Mouse (Mus musculus) heart, postnatal 14 days (tissue): ENCODE results near the gene Ubtd1. TPM values are rescaled to one million over a fixed set of nuclear protein-coding genes. Genes with fewer than 3 reads are reported as not detected.

Experiments
- DNase-seq, 2 experiments: peaks; one replicate each; pipeline ENCODE4 v3.0.0; 2021 to 2022
- intact Hi-C: fragments of 180-260 bp; cut with DNase I; formaldehyde crosslinking; loops from one replicate; pipeline ENCODE4 v1.15.1; 2025
- total RNA-seq, 2 experiments: library from RNA; stranded (reverse); gene quantifications; 2 replicates each; pipeline ENCODE4 v1.2.3; 2021

The Ubtd1 gene
- total RNA-seq, 2 experiments from 2014 or later = 25.9 to 28.0 TPM

- DNase-seq = no peak
- intact Hi-C loops = no loop called here
These were observed 10.4 kb downstream of the Ubtd1 start for GRCm38 (mm10) chr19:41991926-41992477.

- intact Hi-C loops = no loop called here
- no peak for DNase-seq
These were observed 11.4 kb downstream of the Ubtd1 start for GRCm38 (mm10) chr19:41992971-41993370.

GRCm38 (mm10) chr19:41993484-41993883, 11.9 kb downstream of the Ubtd1 start:
- peak; percentile 85 to 90 for DNase-seq
- intact Hi-C loops = no loop called here

GRCm38 (mm10) chr19:41994023-41994422, 12.5 kb downstream of the Ubtd1 start:
- no peak for DNase-seq
- intact Hi-C loops = no loop called here

DNA sequence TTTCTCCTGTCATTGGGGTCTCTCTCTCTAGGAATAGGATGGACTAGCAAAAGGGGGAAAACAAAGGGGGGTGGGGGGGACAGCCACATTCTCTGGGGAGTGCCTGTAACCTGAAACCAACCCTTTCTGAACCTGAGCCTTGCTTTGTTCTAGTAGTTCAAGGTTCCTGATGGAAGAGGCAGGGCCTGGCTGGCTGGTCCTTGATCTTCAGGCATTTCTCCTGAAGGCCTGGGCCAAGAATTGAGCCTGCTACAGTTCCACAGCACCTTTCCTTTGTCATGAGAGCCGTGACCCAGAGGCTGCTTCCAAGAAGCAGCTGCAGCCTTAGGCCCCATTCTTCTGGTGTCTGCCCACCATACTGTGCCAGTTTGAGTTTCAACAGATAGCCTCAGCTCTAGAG, 13.9 kb downstream of the Ubtd1 start:
- DNase-seq = no peak
- intact Hi-C loops = no loop called here

GRCm38 (mm10) chr19:41997090-41997489, 15.5 kb downstream of the Ubtd1 start:
- intact Hi-C loops = loop anchor here (1.0 kb wide), 1 partner anchor 16 kb away; the partner anchor contains the start of genes Mms19 and Ubtd1
- no peak for DNase-seq

DNA sequence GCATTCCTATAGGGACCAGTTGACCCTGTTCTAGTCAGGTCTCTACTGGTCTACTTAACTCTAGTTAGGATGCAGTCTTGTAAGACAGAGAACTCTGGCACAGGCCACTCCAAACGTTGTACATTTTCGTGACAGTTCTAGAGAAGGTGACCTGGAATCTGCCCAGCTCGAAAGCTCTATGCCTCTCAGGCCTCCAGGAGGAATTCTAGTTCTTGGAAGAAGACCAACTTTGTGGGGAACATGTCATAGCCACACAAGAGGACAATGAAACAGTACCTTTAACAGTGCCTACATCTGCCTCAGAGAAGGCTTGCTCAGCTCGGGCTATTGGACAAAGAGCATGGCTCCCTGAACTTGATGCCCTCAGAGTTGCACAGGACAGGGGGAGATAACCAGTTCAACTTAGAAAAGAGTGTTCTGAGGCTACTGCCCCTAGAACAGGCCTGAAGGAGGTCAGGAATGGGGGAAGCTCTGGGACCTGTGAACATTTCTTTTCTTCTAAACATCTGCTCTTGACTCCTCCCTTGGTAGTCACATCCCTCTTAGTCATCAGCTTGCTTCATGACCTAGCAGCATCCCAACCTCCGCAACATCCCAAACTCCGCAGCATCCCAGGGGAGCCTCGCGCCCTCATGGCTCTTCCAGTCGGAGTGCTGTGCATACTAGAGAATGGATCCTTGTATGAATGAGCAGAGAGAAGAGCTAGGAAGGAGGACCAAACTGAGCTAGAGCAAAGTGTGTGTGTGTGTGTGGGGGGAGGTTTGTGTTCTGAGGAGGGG, 17.4 kb downstream of the Ubtd1 start:
- intact Hi-C loops = no loop called here
- DNase-seq = peak in 1 of 2 experiments; percentile 27

- intact Hi-C loops = no loop called here
- DNase-seq = peak in 1 of 2 experiments; percentile 29
These were observed 18.2 kb downstream of the Ubtd1 start for GRCm38 (mm10) chr19:41999688-42000283.

GRCm38 (mm10) chr19:42000446-42000958, 18.9 kb downstream of the Ubtd1 start:
- DNase-seq = peak; percentile 23 to 51
- intact Hi-C loops = no loop called here

DNA sequence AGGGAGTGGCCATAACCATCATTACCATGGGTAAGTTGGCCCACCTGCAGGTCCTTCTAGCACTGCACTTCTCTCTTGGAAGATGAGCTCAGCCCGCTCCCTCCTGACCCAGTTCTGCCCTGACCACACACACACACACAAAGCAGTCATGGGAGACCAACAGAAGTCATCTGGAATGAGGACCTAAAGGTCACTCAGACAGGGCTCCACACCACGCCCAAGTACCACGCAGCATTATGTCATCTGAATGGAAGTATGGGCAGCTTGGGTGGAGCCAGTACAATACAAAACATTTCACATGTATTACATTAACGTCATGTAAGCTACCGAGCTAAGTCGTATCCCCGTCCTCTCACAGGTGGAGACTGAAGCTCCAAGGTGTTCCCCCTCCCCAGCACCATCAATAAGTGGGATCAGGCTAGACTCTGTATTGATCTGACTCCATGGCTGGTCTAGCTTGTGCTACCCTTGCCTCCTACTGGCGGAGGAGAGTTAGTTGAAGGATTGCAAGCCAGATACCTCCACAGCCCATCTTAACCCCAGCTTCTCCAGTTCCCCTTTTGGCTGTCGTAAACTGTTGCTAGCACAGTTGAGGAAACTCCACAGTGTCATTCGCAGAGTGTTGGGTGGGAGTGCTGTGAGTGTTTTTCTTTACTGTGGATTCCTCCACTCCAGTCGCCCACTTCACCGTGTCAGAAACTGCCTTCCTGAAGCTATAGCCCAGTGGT, 19.9 kb downstream of the Ubtd1 start:
- DNase-seq = no peak
- intact Hi-C loops = no loop called here

- no peak for DNase-seq
- intact Hi-C loops = no loop called here
These were observed 22.7 kb downstream of the Ubtd1 start for GRCm38 (mm10) chr19:42004258-42004657.

DNA sequence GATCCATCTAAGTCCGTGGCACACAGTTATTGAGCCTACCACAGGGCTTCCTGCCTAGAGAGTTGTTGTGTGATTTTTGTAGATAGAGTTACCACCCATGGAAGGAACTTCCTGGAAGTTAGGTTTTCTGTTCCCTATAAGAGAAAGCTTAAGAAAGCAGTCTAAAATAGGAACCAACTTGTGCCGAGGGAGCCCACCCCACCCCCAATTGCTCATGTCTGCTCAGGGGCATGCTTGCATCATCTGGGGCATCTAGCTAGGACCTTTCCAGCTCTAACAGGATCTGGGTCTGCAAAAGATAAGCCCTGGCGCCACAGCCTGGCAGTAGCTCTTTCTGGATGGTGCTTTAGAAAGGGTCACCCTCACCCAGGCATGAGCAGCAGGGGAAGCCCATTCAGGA, 24.1 kb downstream of the Ubtd1 start:
- DNase-seq = peak in 1 of 2 experiments; percentile 27
- intact Hi-C loops = no loop called here

DNA sequence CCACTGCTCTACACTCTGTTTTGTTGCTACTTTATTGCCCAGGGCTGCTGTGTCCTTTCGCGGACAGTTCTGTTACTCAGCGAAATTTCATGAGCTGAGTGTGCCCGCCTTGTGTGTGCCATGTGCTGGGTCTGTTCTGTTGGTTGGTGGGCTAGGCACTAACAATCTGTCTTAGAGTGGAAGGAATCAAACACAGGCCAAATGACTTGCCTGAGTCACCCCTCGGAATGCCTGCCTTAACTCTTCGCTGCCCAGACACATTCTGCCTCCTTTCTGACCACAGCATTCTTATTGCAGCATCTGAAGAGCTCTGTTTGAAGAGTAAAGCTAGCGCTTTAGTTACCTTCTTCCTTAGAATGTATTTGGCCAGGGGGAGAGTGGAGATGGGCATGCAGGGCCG, 25.0 kb downstream of the Ubtd1 start:
- intact Hi-C loops = no loop called here

DNA sequence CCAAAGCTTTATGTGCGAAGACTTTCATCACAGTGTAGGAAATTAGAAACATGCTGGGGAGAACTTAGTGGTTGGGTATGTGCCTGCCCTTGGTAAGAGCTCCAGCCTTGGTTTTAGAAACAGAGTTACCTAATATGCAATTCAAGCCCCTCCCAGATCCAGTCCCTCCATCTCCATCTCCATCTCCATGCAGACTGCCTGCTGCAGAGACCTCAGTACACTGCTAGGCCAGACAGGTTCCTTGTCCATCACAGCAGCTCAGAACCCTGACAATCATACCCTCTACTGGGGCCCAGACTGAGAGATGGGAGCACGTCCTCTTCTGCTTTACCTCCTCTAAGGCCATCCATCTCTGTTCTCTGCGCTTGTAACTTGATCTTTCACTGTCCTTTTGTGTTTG, 27.0 kb downstream of the Ubtd1 start:
- intact Hi-C loops = no loop called here
- no peak for DNase-seq

More for the DNA sequence above, 25.0 kb downstream of the Ubtd1 start:
- no peak for DNase-seq

DNA sequence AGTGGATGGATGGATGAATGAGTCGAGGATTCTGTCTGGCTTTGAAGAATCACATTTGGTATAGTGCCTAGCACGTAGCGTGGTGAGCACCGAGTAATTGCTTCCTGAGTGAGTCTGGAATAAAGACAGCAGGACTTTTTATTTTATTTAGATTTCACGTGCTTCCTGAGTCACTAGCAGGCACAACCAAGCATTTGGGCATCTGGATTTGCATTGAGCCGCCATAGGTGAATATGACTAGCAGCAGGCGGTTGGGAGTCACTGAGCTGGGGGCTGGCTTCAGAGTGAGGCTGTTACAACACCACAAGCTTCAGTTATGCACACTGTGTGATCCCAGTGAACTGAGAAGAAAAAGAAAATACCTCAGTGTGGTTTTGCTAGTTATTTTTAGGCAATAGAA, 27.5 kb downstream of the Ubtd1 start:
- intact Hi-C loops = no loop called here
- no peak for DNase-seq

GRCm38 (mm10) chr19:42010436-42010835, 28.9 kb downstream of the Ubtd1 start:
- intact Hi-C loops = no loop called here

GRCm38 (mm10) chr19:42011123-42011522, 29.6 kb downstream of the Ubtd1 start:
- intact Hi-C loops = no loop called here
- DNase-seq = no peak

More at GRCm38 (mm10) chr19:42010436-42010835, 28.9 kb downstream of the Ubtd1 start:
- no peak for DNase-seq

DNA sequence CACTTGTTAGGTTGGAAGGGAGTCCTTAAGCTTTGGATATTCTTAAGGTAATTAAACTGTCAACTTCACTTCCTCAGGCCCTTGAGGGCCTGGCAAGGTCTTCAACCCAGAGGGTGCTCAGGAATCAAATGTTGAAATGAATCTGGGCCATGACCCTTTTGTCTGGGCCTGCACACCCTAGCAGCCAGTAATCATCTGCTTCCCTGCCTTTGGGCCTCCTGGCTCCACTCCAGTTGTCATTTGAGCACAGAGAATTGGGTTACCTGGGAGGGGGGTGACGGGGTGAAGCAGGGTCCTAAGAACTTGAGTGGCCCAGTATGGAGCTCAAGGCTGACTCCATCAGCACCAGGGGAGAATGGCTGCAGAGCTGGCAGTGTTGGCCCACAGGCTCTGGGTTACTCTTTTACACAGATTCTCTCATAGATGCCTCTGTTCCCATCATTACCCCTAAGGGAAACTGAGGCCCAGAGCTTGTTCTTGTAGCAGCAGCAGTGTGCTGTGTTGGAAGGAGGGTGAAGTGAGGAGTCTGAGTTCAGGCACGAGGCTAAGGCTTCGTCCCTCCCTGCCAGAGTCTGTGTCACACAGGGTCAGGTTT, 32.8 kb downstream of the Ubtd1 start:
- intact Hi-C loops = no loop called here
- DNase-seq = no peak

- DNase-seq = no peak
- intact Hi-C loops = no loop called here
These were observed 33.4 kb downstream of the Ubtd1 start for GRCm38 (mm10) chr19:42015001-42015400.

GRCm38 (mm10) chr19:42016251-42016650, 34.7 kb downstream of the Ubtd1 start:
- DNase-seq = no peak
- intact Hi-C loops = no loop called here
